Comparison of ENCODE assay signal across 1 mouse cellular context in genomic region chr2:91237511-91238080, GRCm38 (mm10).
TF ChIP-seq lines count a peak whose summit lies in the region.

No protein-coding gene starts in this region.

TF ChIP-seq in MEL, 35 proteins besides CTCF, POLR2A, EP300 and RAD21:
- peak; percentile 87 for TF ChIP-seq ZNF384 (IDR thresholded peaks at IDR 0.05; ENCODE audit: low read depth, low read length)
- TF ChIP-seq SIN3A (IDR thresholded peaks at IDR 0.05; ENCODE audit: low read length): peak; percentile 41; the same call in 1 of the 2 replicates
- 0 out of 2 replicates have a peak, but pooled peaks have one; percentile 24 for TF ChIP-seq BHLHE40 (IDR thresholded peaks at IDR 0.05; ENCODE audit: borderline replicate concordance, low read depth, low read length)
- TF ChIP-seq RCOR1 (IDR thresholded peaks at IDR 0.05; ENCODE audit: low read depth, low read length): peak; percentile 92
- TF ChIP-seq JUND (IDR thresholded peaks at IDR 0.05; ENCODE audit: low read depth, low read length): 0 out of 2 replicates have a peak, but pooled peaks have one; percentile 9
- TF ChIP-seq GATA1 (IDR thresholded peaks at IDR 0.05; ENCODE audit: low read depth, low read length): 0 out of 2 replicates have a peak, but pooled peaks have one; percentile 29
- peak; percentile 39; the same call in 1 of the 2 replicates for TF ChIP-seq SMC3 (IDR thresholded peaks at IDR 0.05; ENCODE audit: low read depth, low read length)
- TF ChIP-seq MXI1 (IDR thresholded peaks at IDR 0.05; ENCODE audit: low read depth, low read length): peak; percentile 50
